Mouse (Mus musculus) midbrain, postnatal 0 days (tissue): ENCODE measurements around the gene Podxl. TPM values are rescaled to one million over a fixed set of nuclear protein-coding genes. Genes with fewer than 3 reads are reported as not detected.

Experiments
- ATAC-seq: fragments of 200-750 bp; cut with Nextera tagmentation; 2 replicates; pipeline ENCODE4 v1.8.0; 2017; ENCODE audit warnings: moderate number of reproducible peaks, mild to moderate bottlenecking, moderate TSS enrichment, moderate library complexity; ENCODE audit not compliant: low FRiP score
- DNase-seq: peaks from one replicate; pipeline ENCODE4 v3.0.0-alpha.2; 2015; ENCODE audit warnings: low spot score
- H3K27ac ChIP-seq: fragments of 300-500 bp; sonication (generic); 2 replicates; pipeline ENCODE4 v1.5.1; 2014; ENCODE audit warnings: low read depth, mild to moderate bottlenecking, low read length, mixed read lengths
- H3K27me3 ChIP-seq: fragments of 300-500 bp; sonication (generic); 2 replicates; pipeline ENCODE4 v1.6.1; 2014; ENCODE audit warnings: low read length, control low read depth, mixed read lengths; ENCODE audit not compliant: insufficient read depth
- H3K36me3 ChIP-seq: fragments of 300-500 bp; sonication (generic); 2 replicates; pipeline ENCODE4 v1.6.1; 2014; ENCODE audit warnings: low read length, control low read depth, mixed read lengths; ENCODE audit not compliant: insufficient read depth
- H3K4me1 ChIP-seq: fragments of 300-500 bp; sonication (generic); 2 replicates; pipeline ENCODE4 v1.6.1; 2014; ENCODE audit warnings: mild to moderate bottlenecking, control low read depth, antibody characterized with exemption, low read length, mixed read lengths; ENCODE audit not compliant: insufficient read depth
- H3K4me2 ChIP-seq: fragments of 300-500 bp; sonication (generic); 2 replicates; pipeline ENCODE4 v1.6.1; 2014; ENCODE audit warnings: low read depth, mild to moderate bottlenecking, low read length, mixed read lengths; ENCODE audit not compliant: poor library complexity, severe bottlenecking
- H3K4me3 ChIP-seq: fragments of 300-500 bp; sonication (generic); 2 replicates; pipeline ENCODE4 v1.5.1; 2014; ENCODE audit warnings: low read depth, mild to moderate bottlenecking, low read length, moderate library complexity
- H3K9ac ChIP-seq: fragments of 300-500 bp; sonication (generic); replicated peaks from 2 replicates; pipeline ENCODE4 v1.6.1; 2014; ENCODE audit warnings: mild to moderate bottlenecking, low read length, moderate library complexity, mixed read lengths; ENCODE audit not compliant: poor library complexity, severe bottlenecking
- H3K9me3 ChIP-seq: fragments of 300-500 bp; sonication (generic); 2 replicates; pipeline ENCODE4 v1.6.1; 2016; ENCODE audit warnings: low read length, control low read depth
- CTCF ChIP-seq: IDR thresholded peaks from 2 replicates; pipeline ENCODE4 v1.5.1; 2016; ENCODE audit warnings: antibody characterized with exemption, mild to moderate bottlenecking
- WGBS: fragments of 180-500 bp; shearing (Covaris S2); extraction: QIAGEN DNeasy Blood & Tissue Kit; methylation state at CpG from one replicate; pipeline ENCODE4 v1.1.7; 2014; 5-methylcytosine and 5-hydroxymethylcytosine counted together
- polyA plus RNA-seq: library from polyadenylated mRNA; unstranded; fragments of >200 nt; fragmentation: Nextera tagmentation; extraction: Ambion mirVana; gene quantifications from 2 replicates; pipeline ENCODE4 v1.2.1, GENCODE M21; 2015
- total RNA-seq: library from RNA; depleted of rRNA; stranded (reverse); fragments of >200 nt; gene quantifications from 2 replicates; pipeline ENCODE4 v1.2.3, GENCODE M21; 2014

Gene Podxl
- total and polyA plus RNA-seq, 2 experiments from 2014 or later = 6.0 to 15.1 TPM

DNA sequence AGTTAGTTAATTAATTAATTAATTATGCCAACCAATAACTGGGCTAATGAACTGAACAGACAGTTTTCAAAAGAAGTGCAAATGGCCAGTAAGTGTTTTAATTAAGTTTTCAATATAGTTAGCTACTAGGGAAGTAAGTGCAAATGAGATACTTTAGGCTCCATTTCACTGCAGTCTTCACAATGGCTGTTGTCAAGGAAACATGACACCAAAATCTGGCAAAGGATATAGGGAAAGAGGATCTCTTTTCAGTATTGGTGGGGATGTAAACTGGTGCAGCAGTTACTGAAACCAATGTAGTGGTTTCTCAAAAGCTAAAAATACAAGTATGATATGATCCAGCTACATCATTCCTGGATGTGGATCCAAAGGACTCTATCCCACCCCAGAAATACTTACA lies 63.1 kb downstream of the Podxl start:
- DNase-seq (no peak), ATAC-seq (no peak)
- H3K36me3 ChIP-seq = peaks cover 4% of the 10 kb centered on the region; the same call in 1 of the 2 replicates
- no peak overlapping the region for H3K4me3 ChIP-seq
- no peaks in the 10 kb centered on the region for H3K4me1 ChIP-seq
- H3K9ac ChIP-seq = no peak overlapping the region
- H3K4me2 ChIP-seq = no peak overlapping the region
- no peaks in the 10 kb centered on the region for H3K9me3 ChIP-seq
- H3K27me3 ChIP-seq = no peaks in the 10 kb centered on the region
- TF ChIP-seq CTCF = no peak
- no peak overlapping the region for H3K27ac ChIP-seq

DNA sequence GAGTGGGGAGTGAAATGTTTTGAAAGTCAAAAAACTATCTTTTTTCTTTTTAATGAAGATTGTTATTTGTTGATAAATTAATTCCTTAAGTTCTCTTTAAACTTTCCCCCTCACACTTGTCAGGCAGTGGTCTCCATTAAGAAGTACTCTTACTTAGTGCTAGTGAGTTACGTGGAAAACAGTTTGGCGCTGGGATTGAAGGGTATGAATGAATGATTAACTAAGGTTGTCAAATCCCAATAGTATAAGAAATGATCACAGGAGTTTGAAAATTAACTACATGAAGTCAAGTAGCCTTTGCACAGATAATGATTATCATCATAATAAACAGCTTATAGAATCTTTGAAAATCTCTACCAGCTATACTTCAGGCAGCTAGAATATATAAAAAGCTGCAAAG lies 63.5 kb downstream of the Podxl start:
- TF ChIP-seq CTCF = no peak
- no peak overlapping the region for H3K9ac ChIP-seq
- H3K27me3 ChIP-seq = no peaks in the 10 kb centered on the region
- WGBS = 82% methylated on average over 2 of the region's 2 CpGs
- no peak overlapping the region for H3K4me3 ChIP-seq
- DNase-seq (no peak), ATAC-seq (no peak)
- H3K4me1 ChIP-seq = no peaks in the 10 kb centered on the region
- no peaks in the 10 kb centered on the region for H3K9me3 ChIP-seq
- H3K36me3 ChIP-seq = peaks cover 4% of the 10 kb centered on the region; the same call in 1 of the 2 replicates
- H3K27ac ChIP-seq = no peak overlapping the region
- no peak overlapping the region for H3K4me2 ChIP-seq

DNA sequence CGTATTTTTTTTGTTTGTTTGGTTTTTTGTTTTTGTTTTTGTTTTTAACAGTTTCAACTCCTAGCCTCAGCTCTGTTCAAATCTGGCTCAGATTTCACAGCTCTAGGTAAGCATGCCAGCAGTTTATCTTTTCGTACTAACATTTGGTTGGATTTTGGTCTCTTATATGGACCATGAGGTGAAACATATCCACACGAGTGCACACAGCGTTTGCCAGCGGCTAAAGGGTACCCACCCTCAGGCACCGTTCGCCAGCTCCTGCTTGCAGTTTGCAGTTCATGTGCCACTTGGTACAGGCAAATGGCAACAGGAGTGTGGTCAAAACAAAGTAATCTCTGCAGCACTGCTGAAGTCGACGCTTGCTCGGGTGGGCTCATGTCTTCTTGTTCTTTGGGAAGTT lies 63.9 kb downstream of the Podxl start:
- Histone ChIP-seq H3K9ac (no peak overlapping the region), H3K27ac (no peak overlapping the region), H3K36me3 (peaks cover 4% of the 10 kb centered on the region; the same call in 1 of the 2 replicates), H3K9me3 (no peaks in the 10 kb centered on the region), H3K4me3 (no peak overlapping the region), H3K4me1 (no peaks in the 10 kb centered on the region), H3K4me2 (no peak overlapping the region), H3K27me3 (no peaks in the 10 kb centered on the region)
- no peak for TF ChIP-seq CTCF
- 88% methylated on average over 10 of the region's 10 CpGs for whole genome bisulfite sequencing
- DNase-seq (no peak), ATAC-seq (no peak)

DNA sequence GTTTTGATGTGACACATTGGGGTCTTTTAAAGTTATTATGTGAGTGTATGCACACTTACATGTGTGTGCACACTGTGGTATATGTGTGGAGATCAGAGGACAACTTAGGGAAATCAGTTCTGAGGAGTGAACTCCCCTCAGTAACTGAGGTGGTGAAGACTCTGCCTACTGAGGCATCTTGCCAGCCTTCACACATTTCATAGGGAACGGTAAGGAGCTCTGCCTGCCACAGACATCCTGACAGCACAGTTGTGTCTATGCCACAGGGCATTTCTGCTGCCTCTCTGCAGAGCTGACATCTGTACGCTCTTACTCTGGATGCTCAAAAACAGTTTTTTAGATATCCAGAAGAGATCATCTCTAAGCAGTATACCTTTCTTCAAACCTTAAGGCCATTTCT lies 67.6 kb downstream of the Podxl start:
- Histone ChIP-seq H3K4me3 (no peak overlapping the region), H3K9me3 (no peaks in the 10 kb centered on the region), H3K36me3 (no peaks in the 10 kb centered on the region), H3K4me2 (no peak overlapping the region), H3K27me3 (no peaks in the 10 kb centered on the region), H3K27ac (no peak overlapping the region), H3K9ac (no peak overlapping the region), H3K4me1 (no peaks in the 10 kb centered on the region)
- DNase-seq = no peak
- WGBS = 76% methylated on average over 2 of the region's 2 CpGs
- ATAC-seq = no peak
- no peak for TF ChIP-seq CTCF

DNA sequence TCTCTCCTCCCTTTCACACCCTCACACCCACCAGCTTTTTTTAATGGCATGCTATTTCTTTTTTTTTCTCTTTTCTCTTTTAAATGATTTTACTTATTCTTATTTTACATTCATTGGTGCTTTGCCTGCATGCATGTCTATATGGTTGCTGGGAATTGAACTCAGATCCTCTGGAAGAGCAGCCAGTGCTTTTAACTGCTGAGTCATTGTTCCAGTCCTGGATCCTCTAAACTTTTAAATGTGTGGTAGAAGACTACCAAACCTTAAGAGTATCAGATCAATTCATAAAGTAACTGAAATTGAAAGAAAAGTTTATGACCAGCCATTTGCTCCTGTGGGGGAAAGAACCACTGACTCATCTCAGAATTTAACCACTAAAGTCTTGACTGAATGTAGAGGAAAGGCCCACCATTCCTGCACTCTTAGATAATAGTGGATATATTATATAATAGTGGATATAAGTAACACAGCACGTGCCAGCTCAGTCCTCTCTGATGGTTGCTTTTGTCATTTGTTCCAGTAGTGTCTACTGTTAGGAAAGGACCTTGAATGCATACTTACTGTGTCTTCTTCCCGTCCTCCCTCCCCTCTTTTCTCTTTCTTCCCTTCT lies 68.6 kb downstream of the Podxl start:
- no peak for TF ChIP-seq CTCF

DNA sequence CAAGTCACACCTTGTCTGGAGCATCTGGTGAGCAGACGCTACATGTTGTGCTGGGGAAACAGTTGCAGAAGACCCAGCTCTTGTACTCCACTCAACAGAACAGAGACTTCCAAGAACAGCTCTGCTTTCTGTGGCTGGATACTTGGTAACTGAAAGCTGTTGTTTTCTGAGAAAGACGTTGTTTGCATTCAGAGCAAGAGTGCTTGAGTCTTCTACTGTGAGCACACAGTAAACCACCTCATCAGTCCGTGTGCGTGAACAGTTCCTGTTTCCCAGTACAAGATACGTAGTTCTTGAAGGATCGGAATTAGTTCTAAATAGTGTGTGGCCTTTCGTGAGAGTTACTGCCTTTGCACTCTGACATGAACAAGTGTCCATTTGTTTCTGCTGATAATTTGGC lies 73.8 kb downstream of the Podxl start:
- no peak for ATAC-seq
- no peaks in the 10 kb centered on the region for H3K27me3 ChIP-seq

More for the DNA sequence above, 68.6 kb downstream of the Podxl start:
- Histone ChIP-seq H3K27me3 (no peaks in the 10 kb centered on the region), H3K9ac (no peak overlapping the region), H3K27ac (no peak overlapping the region), H3K4me3 (no peak overlapping the region), H3K9me3 (no peaks in the 10 kb centered on the region), H3K4me2 (no peak overlapping the region), H3K4me1 (no peaks in the 10 kb centered on the region), H3K36me3 (no peaks in the 10 kb centered on the region)
- ATAC-seq (no peak), DNase-seq (no peak)
- WGBS = 70% methylated on average over 2 of the region's 2 CpGs

More for the DNA sequence above, 73.8 kb downstream of the Podxl start:
- DNase-seq = no peak
- Histone ChIP-seq H3K9ac (no peak overlapping the region), H3K9me3 (no peaks in the 10 kb centered on the region), H3K36me3 (0 out of 2 replicates have a peak, but pooled peaks cover 2% of the 10 kb centered on the region), H3K27ac (no peak overlapping the region), H3K4me1 (no peaks in the 10 kb centered on the region), H3K4me2 (no peak overlapping the region), H3K4me3 (no peak overlapping the region)
- no peak for TF ChIP-seq CTCF
- 95% methylated on average over 7 of the region's 7 CpGs for WGBS
